ENCODE assay signal across 11 mouse cellular contexts in genomic region chr14:62051923-62052322, GRCm38 (mm10).
"Had no signal": no experiment of that assay in that cellular context is flagged by ENCODE, and none has a peak within 500 bp of the region (broad histone marks: within the 10 kb centered on the region; RNA-seq: fewer than 3 reads in every experiment).

No protein-coding gene starts in this region.

- H3K27ac ChIP-seq: hindbrain, postnatal 0 days; layer of hippocampus, adult 2 months; liver, embryonic 14.5 days; neural tube, embryonic 13.5 days; stomach, postnatal 0 days had no signal

- H3K9ac ChIP-seq: liver, embryonic 14.5 days; neural tube, embryonic 13.5 days had no signal

- H3K4me3 ChIP-seq: layer of hippocampus, adult 2 months; neural tube, embryonic 13.5 days had no signal

- H3K27me3 ChIP-seq: neural tube, embryonic 13.5 days had no signal

- DNase-seq: kidney, adult 9 months; kidney, postnatal 36 days; lung, adult 18-20 months; midbrain, embryonic 14.5 days; right cerebral cortex, postnatal 14 days; thymus, postnatal 4 days had no signal

- H3K36me3 ChIP-seq: neural tube, embryonic 13.5 days had no signal

- ATAC-seq: hindbrain, postnatal 0 days had no signal

- H3K4me1 ChIP-seq: neural tube, embryonic 13.5 days had no signal

- H3K4me2 ChIP-seq: neural tube, embryonic 13.5 days had no signal
